Mouse (Mus musculus) spleen, postnatal 36 days (tissue): Measurements from ENCODE around the gene Cbln1.
A peak's percentile ranks its signal among the peaks of the same experiment; 100 is the strongest.

Source experiments
- DNase-seq, 2 experiments: peaks; one replicate each; pipeline ENCODE4 v3.0.0; 2022; ENCODE audit warnings: low spot score in 2 of 2, mixed read lengths in 1 of 2

Gene Cbln1

GRCm38 (mm10) chr8:87472271-87473236 is at the start of gene Cbln1:
TSS of gene Cbln1 (minus strand) at chr8:87472609.
- peak; percentile 17 for DNase-seq

- no peak for DNase-seq
Observed at GRCm38 (mm10) chr8:87517132-87517531, 44.7 kb upstream of the Cbln1 start.

- DNase-seq: no peak
Observed at GRCm38 (mm10) chr8:87513796-87514195, 41.4 kb upstream of the Cbln1 start.

- no peak for DNase-seq
Observed at GRCm38 (mm10) chr8:87513350-87513749, 40.9 kb upstream of the Cbln1 start.

- DNase-seq: no peak
Observed at GRCm38 (mm10) chr8:87512636-87513035, 40.2 kb upstream of the Cbln1 start.

- DNase-seq: no peak
Observed at GRCm38 (mm10) chr8:87507046-87507445, 34.6 kb upstream of the Cbln1 start.

- no peak for DNase-seq
Observed at GRCm38 (mm10) chr8:87504441-87504840, 32.0 kb upstream of the Cbln1 start.

GRCm38 (mm10) chr8:87502684-87503083 is 30.3 kb upstream of the Cbln1 start:
- DNase-seq: no peak

GRCm38 (mm10) chr8:87497641-87498040 is 25.2 kb upstream of the Cbln1 start:
- DNase-seq: no peak

- DNase-seq: no peak
Observed at GRCm38 (mm10) chr8:87496511-87496910, 24.1 kb upstream of the Cbln1 start.

GRCm38 (mm10) chr8:87494862-87495261 is 22.5 kb upstream of the Cbln1 start:
- DNase-seq: no peak

- DNase-seq: no peak
Observed at GRCm38 (mm10) chr8:87489841-87490415, 17.5 kb upstream of the Cbln1 start.

- no peak for DNase-seq
Observed at GRCm38 (mm10) chr8:87481396-87481795, 9.0 kb upstream of the Cbln1 start.

- DNase-seq: no peak
Observed at GRCm38 (mm10) chr8:87478221-87478620, 5.8 kb upstream of the Cbln1 start.

- DNase-seq: no peak
Observed at GRCm38 (mm10) chr8:87477102-87477645, 4.8 kb upstream of the Cbln1 start.

- DNase-seq: no peak
Observed at GRCm38 (mm10) chr8:87475551-87475950, 3.1 kb upstream of the Cbln1 start.

- DNase-seq: no peak
Observed at GRCm38 (mm10) chr8:87474379-87474778, 2.0 kb upstream of the Cbln1 start.

- DNase-seq: no peak
Observed at GRCm38 (mm10) chr8:87473940-87474339, 1.5 kb upstream of the Cbln1 start.

- no peak for DNase-seq
Observed at GRCm38 (mm10) chr8:87473314-87473713, 905 bp upstream of the Cbln1 start.

GRCm38 (mm10) chr8:87471603-87472270 is 672 bp downstream of the Cbln1 start:
- no peak for DNase-seq

GRCm38 (mm10) chr8:87470834-87471602 is 1.4 kb downstream of the Cbln1 start:
- DNase-seq: no peak
